Mouse (Mus musculus) hindbrain, embryonic 11.5 days (tissue): ENCODE data around the gene Lrba. TPM values are rescaled to one million over a fixed set of nuclear protein-coding genes. Genes with fewer than 3 reads are reported as not detected.
A peak's percentile ranks its signal among the peaks of the same experiment; 100 is the strongest.

Experiments used
- ATAC-seq: fragments of 200-750 bp; cut with Nextera tagmentation; 2 replicates; pipeline ENCODE4 v1.8.0; 2017; ENCODE audit warnings: mild to moderate bottlenecking, moderate TSS enrichment, moderate library complexity; ENCODE audit not compliant: low FRiP score
- DNase-seq: peaks from one replicate; pipeline ENCODE4 v3.0.0-alpha.2; 2015; ENCODE audit warnings: low spot score
- H3K27ac ChIP-seq: fragments of 300-500 bp; sonication (generic); 2 replicates; pipeline ENCODE4 v1.5.1; 2014; ENCODE audit warnings: mild to moderate bottlenecking, low read depth, low read length
- H3K27me3 ChIP-seq: fragments of 300-500 bp; sonication (generic); 2 replicates; pipeline ENCODE4 v1.6.1; 2014; ENCODE audit warnings: mild to moderate bottlenecking, low read length, moderate library complexity, mixed read lengths; ENCODE audit not compliant: control insufficient read depth, insufficient read depth
- H3K36me3 ChIP-seq: fragments of 300-500 bp; sonication (generic); 2 replicates; pipeline ENCODE4 v1.6.1; 2014; ENCODE audit warnings: mild to moderate bottlenecking, low read length, moderate library complexity, mixed read lengths; ENCODE audit not compliant: control insufficient read depth, insufficient read depth
- H3K4me1 ChIP-seq: fragments of 300-500 bp; sonication (generic); replicated peaks from 2 replicates; pipeline ENCODE4 v1.6.1; 2014; ENCODE audit warnings: low read length, mixed read lengths; ENCODE audit not compliant: control insufficient read depth, insufficient read depth
- H3K4me2 ChIP-seq: fragments of 300-500 bp; sonication (generic); replicated peaks from 2 replicates; pipeline ENCODE4 v1.6.1; 2014; ENCODE audit warnings: mild to moderate bottlenecking, low read depth, low read length
- H3K4me3 ChIP-seq: fragments of 300-500 bp; sonication (generic); 2 replicates; pipeline ENCODE4 v1.5.1; 2014; ENCODE audit warnings: low read depth, low read length
- H3K9ac ChIP-seq: fragments of 300-500 bp; sonication (generic); 2 replicates; pipeline ENCODE4 v1.6.1; 2014; ENCODE audit warnings: low read depth, low read length
- H3K9me3 ChIP-seq: fragments of 300-500 bp; sonication (generic); 2 replicates; pipeline ENCODE4 v1.6.1; 2016; ENCODE audit warnings: low read length; ENCODE audit not compliant: control insufficient read depth
- WGBS: fragments of 180-500 bp; shearing (Covaris S2); extraction: QIAGEN DNeasy Blood & Tissue Kit; methylation state at CpG from one replicate; pipeline ENCODE4 v1.1.7; 2014; 5-methylcytosine and 5-hydroxymethylcytosine counted together
- polyA plus RNA-seq: library from polyadenylated mRNA; unstranded; fragments of >200 nt; fragmentation: Nextera tagmentation; extraction: Ambion mirVana; gene quantifications from 2 replicates; pipeline ENCODE4 v1.2.1, GENCODE M21; 2014

Lrba gene
- polyA plus RNA-seq, 1 experiment from 2014 or later: 11.2 TPM

DNA sequence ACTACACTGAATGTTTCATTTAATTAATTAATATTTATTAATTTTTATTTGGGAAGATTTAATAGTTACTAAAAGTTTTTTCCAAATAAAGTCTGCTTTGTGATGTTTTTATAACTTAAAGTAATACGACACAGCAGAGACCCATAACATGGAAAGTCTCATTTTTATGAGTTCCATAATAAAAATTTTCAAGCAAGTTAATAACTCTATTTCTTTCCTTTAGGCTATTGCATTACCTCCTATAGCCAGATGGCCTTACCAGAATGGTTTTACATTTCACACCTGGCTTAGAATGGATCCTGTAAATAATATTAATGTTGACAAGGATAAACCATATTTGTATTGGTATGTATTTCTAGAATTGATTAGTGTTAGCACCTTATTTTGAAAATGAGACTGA is 70.4 kb downstream of the Lrba start:
- Histone ChIP-seq H3K36me3 (no peaks in the 10 kb centered on the region), H3K4me2 (no peak overlapping the region), H3K9me3 (no peaks in the 10 kb centered on the region), H3K4me1 (no peaks in the 10 kb centered on the region), H3K27me3 (no peaks in the 10 kb centered on the region), H3K27ac (no peak overlapping the region), H3K9ac (no peak overlapping the region), H3K4me3 (no peak overlapping the region)
- ATAC-seq: no peak
- WGBS: 96% methylated on average over 1 of the region's 1 CpGs
- DNase-seq: no peak

DNA sequence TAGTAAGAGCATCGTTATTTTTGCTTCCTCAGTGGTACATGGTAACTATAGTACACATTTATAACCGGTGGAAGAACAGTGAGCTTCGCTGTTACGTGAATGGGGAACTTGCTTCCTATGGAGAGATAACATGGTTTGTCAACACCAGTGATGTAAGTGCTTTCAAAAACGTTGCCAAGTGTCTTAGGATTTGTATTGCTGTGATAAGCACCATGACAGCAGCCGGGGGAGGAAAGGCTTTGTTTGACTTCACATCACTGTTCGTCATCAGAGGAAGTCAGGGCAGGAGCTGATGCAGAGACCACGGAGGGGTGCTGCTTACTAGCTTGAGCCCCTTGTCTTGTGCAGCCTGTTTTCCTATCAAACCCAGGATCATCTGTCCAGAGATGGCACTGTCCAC is 71.7 kb downstream of the Lrba start:
- no peak overlapping the region for H3K27ac ChIP-seq
- H3K4me3 ChIP-seq: no peak overlapping the region
- no peak overlapping the region for H3K9ac ChIP-seq
- WGBS: 66% methylated on average over 8 of the region's 8 CpGs
- ATAC-seq: no peak
- no peak overlapping the region for H3K4me2 ChIP-seq
- H3K4me1 ChIP-seq: no peaks in the 10 kb centered on the region
- H3K9me3 ChIP-seq: no peaks in the 10 kb centered on the region
- DNase-seq: no peak
- H3K27me3 ChIP-seq: no peaks in the 10 kb centered on the region
- no peaks in the 10 kb centered on the region for H3K36me3 ChIP-seq

DNA sequence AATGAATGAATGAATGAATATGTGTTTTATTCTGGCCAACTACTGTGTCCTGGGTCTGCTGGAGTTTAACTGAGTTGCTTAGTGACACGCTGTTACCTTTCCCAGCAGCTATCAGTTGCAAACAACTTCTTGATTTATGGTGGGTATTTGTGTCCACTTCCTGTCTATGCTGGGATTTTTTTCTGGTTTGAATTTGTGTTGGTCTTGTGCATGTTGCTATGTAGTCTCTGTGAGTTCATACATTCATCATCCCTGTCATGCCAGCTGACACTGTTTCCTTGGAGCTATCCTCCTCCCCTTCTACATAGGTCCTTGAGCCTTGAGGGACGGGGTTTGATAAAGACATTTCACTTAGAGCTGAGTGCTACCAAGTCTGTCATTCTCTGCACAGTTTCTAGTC is 84.4 kb downstream of the Lrba start:
- Histone ChIP-seq H3K9me3 (no peaks in the 10 kb centered on the region), H3K27ac (no peak overlapping the region), H3K4me1 (no peaks in the 10 kb centered on the region), H3K36me3 (no peaks in the 10 kb centered on the region), H3K27me3 (no peaks in the 10 kb centered on the region), H3K4me3 (no peak overlapping the region), H3K4me2 (no peak overlapping the region), H3K9ac (no peak overlapping the region)
- ATAC-seq (no peak), DNase-seq (no peak)
- 71% methylated on average over 2 of the region's 2 CpGs for WGBS

DNA sequence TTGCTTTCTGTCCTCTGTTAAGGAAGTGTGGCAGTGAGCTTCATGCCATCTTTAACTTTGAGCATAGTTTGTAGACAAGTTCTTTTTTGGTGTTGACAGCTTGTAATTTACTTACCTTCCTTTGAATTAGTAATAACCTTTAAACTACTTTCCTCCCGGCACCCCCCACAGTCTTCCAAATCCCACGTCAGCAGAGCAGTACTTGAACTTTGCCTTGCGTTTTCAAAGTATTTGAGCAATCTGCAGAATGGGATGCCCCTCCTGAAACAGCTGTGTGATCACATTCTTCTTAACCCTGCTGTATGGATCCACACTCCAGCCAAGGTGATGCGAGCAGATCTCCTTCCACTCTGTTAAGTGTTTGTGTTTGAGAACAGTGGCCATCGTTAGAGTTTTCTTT is 85.7 kb downstream of the Lrba start:
- H3K9me3 ChIP-seq: no peaks in the 10 kb centered on the region
- no peaks in the 10 kb centered on the region for H3K4me1 ChIP-seq
- H3K4me3 ChIP-seq: no peak overlapping the region
- H3K27ac ChIP-seq: no peak overlapping the region
- no peak overlapping the region for H3K9ac ChIP-seq
- H3K36me3 ChIP-seq: no peaks in the 10 kb centered on the region
- H3K27me3 ChIP-seq: no peaks in the 10 kb centered on the region
- no peak overlapping the region for H3K4me2 ChIP-seq
- DNase-seq: no peak
- no peak for ATAC-seq
- 69% methylated on average over 5 of the region's 5 CpGs for WGBS

DNA sequence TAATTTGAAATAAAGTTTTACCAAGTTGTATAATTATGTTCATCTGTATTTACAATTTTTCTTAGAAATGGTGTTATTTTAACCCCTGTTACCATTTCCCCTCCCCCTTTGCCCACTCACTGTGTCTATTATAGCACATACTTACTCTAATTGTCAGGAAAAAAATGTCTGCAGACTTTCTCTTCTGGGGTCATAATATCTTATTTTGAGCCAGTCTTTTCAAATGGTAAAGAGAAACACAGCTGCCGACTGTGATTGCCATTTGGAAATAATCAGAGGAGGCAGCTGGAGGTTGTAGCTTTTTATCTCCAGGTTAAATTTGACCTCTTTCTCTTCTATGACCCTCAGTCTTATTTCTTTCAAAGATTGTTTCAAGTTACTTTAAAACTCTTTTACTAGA is 86.9 kb downstream of the Lrba start:
- no peaks in the 10 kb centered on the region for H3K27me3 ChIP-seq
- no peak overlapping the region for H3K9ac ChIP-seq
- H3K27ac ChIP-seq: no peak overlapping the region
- no peak for ATAC-seq
- H3K4me3 ChIP-seq: no peak overlapping the region
- H3K9me3 ChIP-seq: no peaks in the 10 kb centered on the region
- 34% methylated on average over 1 of the region's 1 CpGs for WGBS
- H3K36me3 ChIP-seq: no peaks in the 10 kb centered on the region
- DNase-seq: no peak
- no peaks in the 10 kb centered on the region for H3K4me1 ChIP-seq
- H3K4me2 ChIP-seq: no peak overlapping the region

DNA sequence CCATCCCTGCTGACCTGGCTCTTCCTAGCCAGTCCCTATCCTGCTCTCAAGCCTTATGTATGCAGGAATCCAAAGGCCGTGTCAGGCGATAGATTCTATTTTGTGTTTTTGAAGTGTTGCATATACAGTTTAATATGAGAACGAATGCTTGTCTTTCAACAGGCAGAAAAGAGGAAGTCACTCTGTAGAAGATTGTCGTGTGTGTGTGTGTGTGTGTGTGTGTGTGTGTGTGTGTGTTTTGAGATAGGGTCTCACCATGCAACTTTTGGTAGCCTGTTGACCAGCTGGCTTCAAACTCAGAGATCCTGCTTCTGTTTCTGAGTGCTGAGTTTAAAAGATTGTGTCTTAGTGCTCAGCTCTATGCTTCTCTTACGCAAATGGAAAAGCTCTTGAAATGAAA is 93.2 kb downstream of the Lrba start:
- H3K9me3 ChIP-seq: no peaks in the 10 kb centered on the region
- WGBS: 96% methylated on average over 5 of the region's 5 CpGs
- DNase-seq (no peak), ATAC-seq (no peak)
- H3K9ac ChIP-seq: no peak overlapping the region
- no peaks in the 10 kb centered on the region for H3K4me1 ChIP-seq
- H3K27me3 ChIP-seq: no peaks in the 10 kb centered on the region
- H3K4me2 ChIP-seq: no peak overlapping the region
- H3K27ac ChIP-seq: no peak overlapping the region
- H3K36me3 ChIP-seq: no peaks in the 10 kb centered on the region
- H3K4me3 ChIP-seq: no peak overlapping the region

DNA sequence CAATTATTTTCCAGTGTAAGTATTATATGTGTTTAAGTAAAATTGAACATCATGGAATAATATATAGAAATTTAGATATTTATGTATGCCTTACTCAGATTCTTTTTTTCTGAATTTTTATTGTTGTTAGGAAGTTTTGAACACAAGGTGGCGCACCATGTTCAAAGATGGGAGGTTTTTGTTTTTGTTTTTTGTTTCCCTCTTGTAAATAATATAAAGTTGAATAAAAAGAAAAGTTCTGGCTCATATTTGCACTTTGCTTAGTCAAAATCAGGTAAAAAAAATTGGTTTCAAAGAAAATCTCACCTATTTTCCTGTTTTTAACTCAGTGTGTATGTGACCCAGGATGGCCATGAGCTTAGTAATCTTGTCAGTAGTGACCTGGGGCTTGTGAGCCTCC is 104.1 kb downstream of the Lrba start:
- Histone ChIP-seq H3K9ac (no peak overlapping the region), H3K27ac (no peak overlapping the region), H3K4me3 (no peak overlapping the region), H3K36me3 (no peaks in the 10 kb centered on the region), H3K27me3 (no peaks in the 10 kb centered on the region), H3K4me1 (no peaks in the 10 kb centered on the region), H3K4me2 (no peak overlapping the region), H3K9me3 (no peaks in the 10 kb centered on the region)
- ATAC-seq: no peak
- WGBS: 26% methylated on average over 1 of the region's 1 CpGs
- DNase-seq: peak; percentile 52

DNA sequence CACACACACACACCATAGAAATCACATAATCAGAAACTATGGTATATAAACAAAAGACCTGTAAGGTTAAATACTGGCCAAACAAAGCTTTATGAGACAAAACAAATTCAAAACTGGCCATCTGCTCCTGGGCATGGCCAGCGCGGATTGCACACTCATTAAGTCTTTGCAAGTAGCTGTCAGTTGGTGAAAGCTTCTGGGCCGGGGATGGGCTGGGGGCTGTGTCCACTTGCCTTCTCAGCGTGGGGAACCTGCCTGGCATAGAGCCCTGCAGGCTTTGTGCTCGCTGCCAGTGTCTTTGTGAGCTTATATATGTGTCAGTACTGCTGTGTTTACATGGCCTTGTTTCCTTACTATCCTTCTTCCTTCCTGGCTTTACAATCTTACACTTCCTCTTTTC is 118.8 kb downstream of the Lrba start:
- WGBS: 40% methylated on average over 5 of the region's 5 CpGs
- no peak overlapping the region for H3K9ac ChIP-seq
- no peaks in the 10 kb centered on the region for H3K36me3 ChIP-seq
- H3K27ac ChIP-seq: peak overlapping the region; percentile 62
- no peaks in the 10 kb centered on the region for H3K9me3 ChIP-seq
- ATAC-seq: peak; percentile 47; the same call in 1 of the 2 replicates
- no peak overlapping the region for H3K4me3 ChIP-seq
- no peaks in the 10 kb centered on the region for H3K27me3 ChIP-seq
- no peaks in the 10 kb centered on the region; the same call in 1 of the 2 replicates for H3K4me1 ChIP-seq
- no peak overlapping the region for H3K4me2 ChIP-seq
- peak; percentile 44 for DNase-seq

DNA sequence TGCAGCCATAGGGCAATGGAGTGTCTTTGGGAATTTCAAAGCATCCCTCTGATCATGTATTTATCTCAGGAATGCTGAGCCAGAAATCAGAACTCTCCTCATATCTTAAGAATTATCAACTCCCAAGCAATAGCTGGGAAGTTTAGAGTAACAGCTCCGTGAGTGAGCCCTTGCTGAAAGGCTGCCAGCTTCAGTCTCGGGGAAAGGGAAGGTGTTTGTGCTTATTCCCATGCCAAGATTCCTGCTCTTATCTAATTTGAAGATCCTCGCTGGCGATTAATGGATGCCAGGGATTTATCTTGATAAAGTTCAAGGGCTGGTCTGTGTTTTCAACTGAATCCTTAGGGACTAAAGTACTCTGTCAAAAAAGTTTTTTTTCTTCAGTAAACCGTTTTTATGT is 138.0 kb downstream of the Lrba start:
- H3K4me1 ChIP-seq: no peaks in the 10 kb centered on the region
- ATAC-seq: no peak
- 70% methylated on average over 5 of the region's 5 CpGs for WGBS

More for the DNA sequence above, 138.0 kb downstream of the Lrba start:
- H3K9ac ChIP-seq: no peak overlapping the region
- no peak for DNase-seq
- H3K27ac ChIP-seq: no peak overlapping the region
- H3K4me2 ChIP-seq: no peak overlapping the region
- no peaks in the 10 kb centered on the region for H3K36me3 ChIP-seq
- no peaks in the 10 kb centered on the region for H3K9me3 ChIP-seq
- H3K27me3 ChIP-seq: no peaks in the 10 kb centered on the region
- no peak overlapping the region for H3K4me3 ChIP-seq
